Mouse (Mus musculus) urinary bladder, adult 2 months (tissue): Measurements from ENCODE around the gene Ifi211. TPM values are rescaled to one million over a fixed set of nuclear protein-coding genes. Genes with fewer than 3 reads are reported as not detected.
"Not testable (repeated sequence)": the region's sequence is repeated elsewhere in the genome, so short reads cannot be mapped to it uniquely, and the experiment has no call there.

Experiments
- DNase-seq: peaks from one replicate; pipeline ENCODE4 v3.0.0; 2022; ENCODE audit warnings: low spot score
- polyA plus RNA-seq: library from polyadenylated mRNA; depleted of rRNA; stranded (reverse); fragments of >200 nt; gene quantifications from 2 replicates; pipeline ENCODE4 v1.2.3, GENCODE M21; 2012; rRNA removed

The Ifi211 gene
- polyA plus RNA-seq, 1 experiment, result 6.8 TPM

DNA sequence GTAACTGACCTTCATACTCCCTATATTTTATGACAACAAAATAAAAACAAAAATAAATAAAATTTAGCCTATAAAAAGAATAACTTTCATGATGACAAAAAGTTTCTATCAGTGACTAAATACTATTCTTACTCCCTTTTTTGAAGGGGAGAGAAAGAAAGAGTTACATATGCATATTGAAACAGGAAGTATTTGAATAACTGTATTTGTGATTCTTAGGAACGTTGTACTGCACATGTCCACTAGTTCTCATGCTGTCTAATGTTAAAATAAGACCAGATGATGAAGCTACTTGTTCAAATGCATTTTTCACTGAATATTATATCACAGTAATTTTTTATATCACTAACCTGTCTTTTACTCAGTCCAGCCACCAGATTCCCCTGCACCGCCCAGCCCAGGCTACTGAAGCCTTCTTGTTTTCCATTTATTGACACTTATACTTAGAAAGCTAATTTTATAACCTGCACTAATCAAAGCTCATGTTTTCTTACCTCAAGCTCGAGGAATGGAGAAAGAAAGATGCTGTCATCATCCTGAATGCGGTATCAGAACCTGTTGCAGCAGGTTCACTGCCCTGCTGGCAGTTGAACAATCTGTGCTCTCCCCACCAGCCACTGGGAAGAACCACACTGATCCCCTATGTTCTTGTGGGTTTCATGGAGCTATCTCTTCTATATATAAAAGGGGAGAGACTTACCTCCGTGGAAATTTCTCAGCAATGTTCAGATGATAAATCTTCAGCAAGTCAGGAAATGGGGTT lies 33.4 kb downstream of the Ifi211 start:
- not testable (repeated sequence) for DNase-seq

DNA sequence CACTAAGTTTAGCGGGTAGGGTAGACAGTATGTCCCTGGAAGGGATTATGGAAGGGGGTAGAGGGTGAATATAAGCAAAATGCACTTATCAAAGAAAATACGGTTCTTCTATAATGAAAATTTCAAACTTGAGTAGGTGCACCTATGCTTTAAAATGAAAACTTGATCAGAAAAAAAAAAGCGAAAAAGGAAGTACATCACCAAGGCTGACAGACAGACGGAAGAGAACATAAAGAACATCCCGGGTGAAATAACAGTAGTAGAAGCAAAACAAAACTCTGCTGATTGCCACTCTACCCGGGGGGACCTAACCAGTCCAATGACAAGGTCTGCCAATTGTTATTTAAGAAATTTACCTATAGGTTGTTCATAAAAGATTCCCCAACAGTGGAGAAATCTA lies 34.6 kb downstream of the Ifi211 start:
- DNase-seq, result not testable (repeated sequence)

DNA sequence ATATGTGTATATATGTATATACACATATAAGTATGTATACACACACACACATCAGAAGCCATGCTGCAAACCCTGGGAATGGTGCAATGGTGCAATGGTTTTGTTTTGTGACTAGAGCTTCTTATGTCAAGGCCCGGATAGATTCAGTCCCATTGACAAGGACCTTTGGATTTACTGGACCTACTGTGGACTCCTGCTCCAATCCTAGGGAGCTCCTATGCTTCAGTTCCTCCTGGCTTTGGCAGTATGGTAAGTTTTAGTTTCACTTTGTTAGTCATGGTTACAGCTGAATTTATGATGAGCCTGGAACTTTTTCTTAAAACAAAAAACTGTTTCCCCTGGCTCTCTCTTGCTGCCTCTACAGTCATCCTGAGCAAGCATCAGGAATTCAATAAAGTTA lies 35.7 kb downstream of the Ifi211 start:
- DNase-seq, result not testable (repeated sequence)

DNA sequence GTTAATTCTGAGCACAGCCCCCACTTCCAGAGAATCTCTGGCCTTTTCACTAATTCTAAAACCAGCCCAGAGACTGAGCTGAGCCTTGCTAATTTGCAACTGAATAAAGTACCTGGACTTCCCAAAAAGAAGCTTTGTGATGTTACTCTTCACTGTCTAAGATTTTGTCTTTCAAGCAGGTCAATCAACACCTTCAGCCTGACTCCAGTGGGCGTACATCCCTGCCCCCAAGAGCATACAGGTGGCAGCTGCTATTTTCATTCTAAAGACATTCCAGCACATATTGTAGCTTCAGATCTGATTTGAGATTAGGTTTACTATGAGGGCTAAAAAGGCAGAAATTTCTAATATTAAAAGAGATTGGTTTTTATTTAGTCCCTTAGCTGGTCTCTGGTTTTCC lies 44.3 kb downstream of the Ifi211 start:
- DNase-seq, result not testable (repeated sequence)

DNA sequence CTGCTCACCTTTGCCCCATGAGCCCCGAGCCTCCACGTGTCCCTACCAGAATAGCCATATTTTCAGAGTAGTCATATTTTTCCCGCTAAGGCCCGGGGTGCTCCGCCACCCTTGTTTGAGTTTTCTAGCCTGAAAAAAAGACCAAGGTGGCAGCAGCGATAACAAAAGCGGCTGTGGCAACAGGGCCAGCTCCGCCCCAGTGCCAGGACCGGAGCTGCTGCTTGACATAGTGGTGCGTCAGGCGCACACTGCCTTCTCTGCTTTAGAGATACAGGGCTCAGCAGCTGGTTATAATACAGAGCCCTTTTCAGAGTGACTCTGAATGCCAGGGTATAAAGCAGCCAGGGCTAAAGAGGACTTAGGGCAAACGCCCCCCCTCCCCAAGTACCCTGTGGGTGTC lies 46.3 kb downstream of the Ifi211 start:
- no peak for DNase-seq

DNA sequence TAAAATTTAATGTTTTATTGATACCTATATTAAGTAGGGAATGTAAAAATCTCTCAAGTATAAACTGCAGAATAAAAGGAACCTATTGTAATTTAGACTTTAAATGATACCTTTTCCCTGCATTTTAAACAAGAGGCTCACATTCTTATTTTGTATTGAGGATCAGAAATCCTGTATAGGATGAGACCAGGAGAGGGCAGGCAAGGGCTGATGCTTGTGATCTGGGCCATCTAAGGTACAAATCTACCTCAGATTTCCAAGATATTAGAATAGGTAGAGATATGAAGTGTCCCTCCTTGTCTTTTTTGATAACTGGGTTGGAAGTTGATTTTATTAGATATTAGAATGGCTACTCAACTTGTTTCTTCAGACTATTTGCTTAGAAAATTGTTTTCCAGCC lies 59.1 kb downstream of the Ifi211 start:
- DNase-seq, result not testable (repeated sequence)

DNA sequence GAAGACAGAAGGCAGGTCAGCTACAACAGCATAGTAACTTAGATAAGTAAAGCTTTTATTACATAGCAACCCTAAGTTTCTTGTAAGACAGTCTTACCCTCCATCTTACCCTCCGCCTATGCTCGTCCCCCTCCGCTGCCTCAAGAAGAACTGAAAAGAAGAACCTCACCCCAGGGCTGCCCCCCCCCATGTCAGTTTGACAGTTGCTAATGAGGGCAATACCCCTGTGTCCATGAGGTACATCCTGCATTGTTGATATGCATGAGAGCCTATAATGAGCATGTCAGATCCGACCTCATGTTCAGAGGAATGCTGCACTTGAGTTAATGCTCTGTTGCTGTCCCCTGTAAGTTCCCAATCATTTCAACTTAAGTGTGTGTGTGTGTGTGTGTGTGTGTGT lies 60.0 kb downstream of the Ifi211 start:
- not testable (repeated sequence) for DNase-seq

Other genes with a start within 250 kb of the Ifi211 start
- 0.07 and 0.12 TPM in 2 replicates for gene Ifi208, start 239.4 kb downstream of the Ifi211 start, polyA plus RNA-seq
- gene Ifi207, start 171.3 kb downstream of the Ifi211 start, polyA plus RNA-seq, result 9.0 and 11.8 TPM in 2 replicates
- gene Ifi204, start 146.1 kb downstream of the Ifi211 start, polyA plus RNA-seq, result 7.9 and 8.0 TPM in 2 replicates
- 23.0 and 26.2 TPM in 2 replicates for gene Mndal, start 29.4 kb upstream of the Ifi211 start, polyA plus RNA-seq
- 10.7 and 13.5 TPM in 2 replicates for gene Ifi203, start 29.6 kb upstream of the Ifi211 start, polyA plus RNA-seq
- gene Ifi202b, start 69.7 kb upstream of the Ifi211 start, polyA plus RNA-seq, result not detected in 2 replicates
- 5.7 and 7.0 TPM in 2 replicates for gene Ifi205, start 118.8 kb upstream of the Ifi211 start, polyA plus RNA-seq
- gene Olfr433, start 127.7 kb upstream of the Ifi211 start, polyA plus RNA-seq, result 0.03 and 0.08 TPM in 2 replicates
- gene Olfr432, start 136.2 kb upstream of the Ifi211 start, polyA plus RNA-seq, result not detected in 2 replicates
- gene Olfr430, start 153.6 kb upstream of the Ifi211 start, polyA plus RNA-seq, result not detected in 2 replicates
- gene Olfr429, start 171.3 kb upstream of the Ifi211 start, polyA plus RNA-seq, result not detected in 2 replicates
- gene Olfr427, start 183.8 kb upstream of the Ifi211 start, polyA plus RNA-seq, result not detected in 2 replicates
- gene Olfr231, start 208.1 kb upstream of the Ifi211 start, polyA plus RNA-seq, result not detected in 2 replicates
- not detected in 2 replicates for gene Olfr424, start 218.5 kb upstream of the Ifi211 start, polyA plus RNA-seq
- not detected in 2 replicates for gene Olfr420, start 242.6 kb upstream of the Ifi211 start, polyA plus RNA-seq